Mouse (Mus musculus): ENCODE results near the gene Cct7.

Cct7 gene

DNA sequence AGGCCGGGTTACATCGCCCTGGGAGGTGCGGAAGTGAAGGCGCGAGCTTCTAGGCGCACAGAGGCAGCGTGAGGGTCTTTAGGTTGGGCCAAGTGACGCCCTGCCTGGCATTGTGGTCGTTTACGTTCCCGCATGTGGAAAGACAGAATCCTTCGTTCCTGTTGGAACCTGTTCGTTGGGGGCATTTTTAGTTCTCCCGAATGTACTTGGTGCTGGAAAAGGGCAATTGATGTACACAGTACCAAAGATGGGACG, 1.0 kb downstream of the Cct7 start:
- in situ Hi-C loops (cut with MseI, MboI), result no loop called here

- in situ Hi-C loops (cut with MseI, MboI), result no loop called here
These were observed 1.5 kb downstream of the Cct7 start for GRCm38 (mm10) chr6:85452816-85453215.

- in situ Hi-C loops (cut with MseI, MboI), result no loop called here
These were observed 8.3 kb downstream of the Cct7 start for GRCm38 (mm10) chr6:85459621-85460020.

- in situ Hi-C loops (cut with MseI, MboI), result no loop called here
These were observed 14.1 kb downstream of the Cct7 start for GRCm38 (mm10) chr6:85465381-85465780.

- in situ Hi-C loops (cut with MseI, MboI), result no loop called here
These were observed 18.5 kb downstream of the Cct7 start for GRCm38 (mm10) chr6:85469660-85470430.

GRCm38 (mm10) chr6:85471962-85472361, 20.6 kb downstream of the Cct7 start:
- in situ Hi-C loops (cut with MseI, MboI), result no loop called here

DNA sequence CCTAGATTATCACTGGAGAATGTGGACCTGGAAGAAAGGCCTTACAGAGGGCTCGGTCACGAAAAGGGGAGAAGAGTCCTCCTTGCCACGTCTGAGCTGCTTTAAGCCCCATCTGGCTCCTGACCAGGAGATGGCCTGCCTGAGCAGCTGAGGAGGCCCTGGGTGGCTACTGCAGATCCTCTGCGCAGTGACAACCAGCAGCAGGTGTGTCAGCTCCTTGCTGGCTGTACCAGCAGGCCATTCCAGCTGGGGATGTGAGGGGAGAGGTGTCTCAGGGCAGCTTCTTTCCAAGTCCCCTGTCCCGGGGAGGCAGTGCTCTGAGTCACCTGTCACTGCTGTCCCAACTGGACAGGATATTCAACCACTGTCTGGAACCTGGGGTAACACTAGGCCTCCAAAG, 21.2 kb downstream of the Cct7 start:
- in situ Hi-C loops (cut with MseI, MboI), result no loop called here

GRCm38 (mm10) chr6:85475581-85475980, 24.3 kb downstream of the Cct7 start:
- in situ Hi-C loops (cut with MseI, MboI), result no loop called here

DNA sequence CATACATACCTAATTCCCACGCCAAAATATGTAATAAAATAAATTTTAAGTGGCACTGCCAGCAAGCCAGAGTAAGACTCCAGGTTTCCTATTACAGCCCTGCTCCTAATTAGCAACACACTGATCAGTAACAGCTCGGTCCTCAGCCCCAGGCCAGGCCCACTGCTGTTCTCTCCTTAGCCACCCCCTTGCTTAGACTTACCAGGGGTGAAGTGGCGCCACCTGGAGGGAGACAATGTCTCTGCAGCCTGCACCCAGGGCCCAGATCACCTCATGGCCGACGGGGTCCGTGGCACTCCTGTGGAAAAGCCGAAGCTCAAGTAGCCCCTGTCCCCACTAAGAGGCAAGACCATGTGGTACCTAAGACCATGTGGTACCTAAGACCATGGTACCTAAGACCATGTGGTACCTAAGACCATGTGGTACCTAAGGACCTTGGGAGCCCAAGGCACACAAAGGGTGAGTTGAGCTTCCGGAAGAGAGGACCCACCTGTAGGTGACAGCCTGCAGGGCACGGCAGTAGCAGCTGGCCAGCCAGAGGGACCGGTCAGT, 26.1 kb downstream of the Cct7 start:
- in situ Hi-C loops (cut with MseI, MboI), result no loop called here

- in situ Hi-C loops (cut with MseI, MboI), result no loop called here
These were observed 27.1 kb downstream of the Cct7 start for GRCm38 (mm10) chr6:85478416-85478815.

DNA sequence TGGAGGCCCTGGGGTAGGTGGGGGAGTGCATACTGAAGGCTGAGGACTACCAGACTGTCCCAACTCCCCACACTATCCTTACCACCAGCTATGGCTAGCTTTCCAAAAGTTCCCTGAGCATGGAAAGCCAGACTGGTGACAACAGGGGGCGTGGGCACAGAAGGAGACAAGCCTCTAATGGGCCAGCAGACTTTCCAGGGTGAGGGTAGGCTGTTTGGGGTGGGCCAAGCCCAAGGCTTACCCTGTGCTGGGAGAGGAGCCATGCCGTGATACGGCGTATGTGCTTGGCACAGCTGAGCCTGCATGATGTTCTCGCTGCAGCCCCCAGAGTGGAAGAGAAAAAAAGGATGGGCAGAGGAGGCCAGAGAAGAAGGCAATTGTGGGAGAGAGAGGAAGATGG, 28.7 kb downstream of the Cct7 start:
- in situ Hi-C loops (cut with MseI, MboI), result no loop called here

DNA sequence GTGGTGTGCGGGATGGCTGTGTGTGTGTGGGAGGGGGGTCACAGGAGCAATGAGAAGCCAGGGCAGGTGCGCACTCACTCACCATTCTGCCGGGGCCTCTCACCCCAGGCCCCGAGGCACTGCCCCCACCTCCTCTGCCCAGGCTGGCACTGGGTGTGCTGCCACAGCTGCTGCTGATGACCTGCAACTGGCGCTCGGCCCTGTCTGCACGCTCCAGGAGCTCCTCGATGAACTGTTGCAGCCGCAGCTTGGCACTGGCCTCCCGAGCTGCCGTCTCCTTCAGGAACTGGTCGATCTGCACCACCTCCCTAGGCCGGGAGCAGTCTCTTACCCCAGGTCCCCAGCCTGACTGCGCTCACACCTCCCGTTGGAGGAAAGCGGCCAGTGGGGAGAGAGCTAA, 29.4 kb downstream of the Cct7 start:
- in situ Hi-C loops (cut with MseI, MboI), result no loop called here

- in situ Hi-C loops (cut with MseI, MboI), result no loop called here
These were observed 32.8 kb downstream of the Cct7 start for GRCm38 (mm10) chr6:85483843-85484721.

- in situ Hi-C loops (cut with MseI, MboI), result no loop called here
These were observed 34.4 kb downstream of the Cct7 start for GRCm38 (mm10) chr6:85485738-85486137.

DNA sequence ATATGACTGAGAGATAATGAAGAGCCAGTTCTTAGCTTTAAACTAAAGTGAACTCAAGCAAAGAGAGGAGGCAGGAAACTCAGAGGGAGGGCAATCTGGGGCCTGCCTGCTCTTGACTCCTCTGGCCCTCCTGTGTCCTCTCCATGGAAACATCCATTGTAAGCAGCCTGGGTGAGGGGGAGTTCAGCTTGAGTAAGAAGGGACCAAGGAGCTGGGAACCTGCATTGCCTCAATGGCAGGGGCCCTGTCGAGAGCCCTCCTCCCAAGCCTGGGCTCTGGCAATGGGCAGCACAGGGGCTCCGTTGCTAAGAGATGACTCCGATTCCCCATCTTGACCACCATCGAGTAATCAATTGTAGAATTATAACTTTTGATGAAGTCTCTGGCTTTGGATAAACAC, 37.2 kb downstream of the Cct7 start:
- in situ Hi-C loops (cut with MseI, MboI), result no loop called here

DNA sequence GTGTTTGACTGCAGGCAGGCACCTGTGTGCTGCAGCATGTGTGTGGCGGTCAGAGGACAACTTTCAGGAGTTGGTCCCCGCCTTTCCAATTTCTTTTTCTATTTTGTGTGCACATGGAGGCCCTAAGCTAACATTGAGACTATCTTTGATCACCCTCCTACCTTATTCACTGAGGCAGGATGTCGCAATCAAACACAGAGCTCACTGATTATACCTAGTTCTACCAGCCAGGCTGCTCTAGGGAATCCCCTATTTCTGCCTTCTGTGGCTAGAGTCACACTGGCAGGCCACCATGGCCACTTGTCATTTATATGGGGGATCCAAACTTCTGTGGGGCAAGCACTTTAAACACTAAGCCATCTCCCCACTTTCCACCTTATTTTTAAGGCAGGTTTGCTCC, 38.4 kb downstream of the Cct7 start:
- in situ Hi-C loops (cut with MseI, MboI), result no loop called here

- in situ Hi-C loops (cut with MseI, MboI), result no loop called here
These were observed 38.9 kb downstream of the Cct7 start for GRCm38 (mm10) chr6:85490252-85490651.

GRCm38 (mm10) chr6:85491606-85492005, 40.3 kb downstream of the Cct7 start:
- in situ Hi-C loops (cut with MseI, MboI), result no loop called here

- in situ Hi-C loops (cut with MseI, MboI), result no loop called here
These were observed 45.7 kb downstream of the Cct7 start for GRCm38 (mm10) chr6:85496976-85497375.

- in situ Hi-C loops (cut with MseI, MboI), result no loop called here
These were observed 46.8 kb downstream of the Cct7 start for GRCm38 (mm10) chr6:85498147-85498546.

DNA sequence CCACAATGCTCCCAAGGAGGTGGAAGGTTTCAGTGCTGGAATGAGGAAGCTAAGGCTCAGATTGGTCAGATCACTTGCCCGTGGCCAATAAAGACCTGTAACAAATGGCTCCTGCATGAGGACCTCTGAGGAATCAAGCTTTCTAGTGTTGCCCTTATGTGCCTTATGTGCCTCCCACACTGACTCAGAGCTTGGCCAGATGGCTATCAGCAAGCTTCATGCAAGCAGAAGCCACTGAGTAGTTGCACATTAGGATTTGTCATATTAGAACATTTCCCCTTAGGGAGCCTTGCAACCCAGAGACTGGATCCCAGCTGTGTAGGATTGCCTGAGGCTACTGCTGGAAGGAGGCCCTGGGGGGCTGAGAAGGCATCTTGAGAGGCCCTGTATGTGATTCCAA, 49.1 kb downstream of the Cct7 start:
- in situ Hi-C loops (cut with MseI, MboI), result no loop called here

- in situ Hi-C loops (cut with MseI, MboI), result no loop called here
These were observed 50.3 kb downstream of the Cct7 start for GRCm38 (mm10) chr6:85501571-85502102.
